Mouse (Mus musculus): ENCODE results near the gene Slc27a4.

Gene Slc27a4

GRCm38 (mm10) chr2:29820025-29820817 is 17.8 kb downstream of the Slc27a4 start, which contains the start of gene Urm1:
Urm1 (plus strand) TSS chr2:29820075.
- peak; percentile 84 for DNase-seq (ENCODE audit: low spot score)

DNA sequence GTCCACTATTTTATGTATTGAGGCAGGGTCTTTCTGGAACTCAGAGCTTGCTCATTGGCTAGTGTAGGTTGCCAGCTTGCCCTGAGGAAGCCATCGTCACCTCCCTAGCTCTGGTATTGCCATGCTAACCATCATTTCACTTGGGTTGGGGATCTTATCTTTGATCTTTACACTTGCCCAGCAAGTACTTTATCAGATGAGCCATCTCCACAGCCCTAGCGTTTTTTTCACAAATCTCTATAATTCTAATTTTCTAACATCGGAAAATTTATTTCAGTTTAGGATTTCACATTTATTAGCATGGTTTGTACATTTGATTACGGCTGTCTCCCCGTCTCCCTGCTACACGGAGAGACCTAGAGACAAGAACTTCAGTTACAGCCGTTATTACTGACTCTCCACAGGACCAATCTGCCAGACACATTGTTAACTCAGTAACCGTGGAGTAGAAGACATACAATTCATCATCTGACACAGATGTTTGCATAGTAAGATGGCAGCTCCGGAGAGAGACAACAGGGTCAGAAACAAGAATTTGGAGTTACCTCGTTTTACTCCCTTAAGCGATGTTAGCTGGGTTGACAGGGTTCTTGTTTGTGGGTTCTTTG is 24.0 kb downstream of the Slc27a4 start:
- DNase-seq (ENCODE audit: low spot score), result peak; percentile 51

- peak; percentile 96 for DNase-seq (ENCODE audit: low spot score)
These were observed 24.7 kb downstream of the Slc27a4 start for GRCm38 (mm10) chr2:29826926-29827708.

GRCm38 (mm10) chr2:29827709-29828024 is 25.2 kb downstream of the Slc27a4 start:
- no peak for DNase-seq (ENCODE audit: low spot score)

DNA sequence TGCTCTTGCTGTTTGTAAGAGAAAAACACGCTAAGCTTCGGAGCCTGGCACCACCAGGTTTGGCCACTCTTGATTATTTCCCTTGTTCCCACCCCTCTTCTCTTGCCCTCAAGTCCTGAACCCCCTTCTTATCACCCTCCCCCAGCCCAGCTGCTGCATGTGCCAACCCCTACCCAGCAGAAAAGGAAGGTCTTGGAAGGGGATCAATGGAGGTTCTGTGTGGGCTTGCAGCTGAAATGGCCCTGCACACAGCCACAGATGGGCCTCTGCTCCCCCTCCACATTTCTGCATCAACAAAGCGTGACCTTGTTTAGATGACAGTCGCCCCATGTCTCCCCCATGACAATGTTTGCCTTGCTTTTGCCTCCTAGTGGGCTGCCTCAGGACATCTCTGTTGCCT is 28.7 kb downstream of the Slc27a4 start:
- no peak for DNase-seq (ENCODE audit: low spot score)

DNA sequence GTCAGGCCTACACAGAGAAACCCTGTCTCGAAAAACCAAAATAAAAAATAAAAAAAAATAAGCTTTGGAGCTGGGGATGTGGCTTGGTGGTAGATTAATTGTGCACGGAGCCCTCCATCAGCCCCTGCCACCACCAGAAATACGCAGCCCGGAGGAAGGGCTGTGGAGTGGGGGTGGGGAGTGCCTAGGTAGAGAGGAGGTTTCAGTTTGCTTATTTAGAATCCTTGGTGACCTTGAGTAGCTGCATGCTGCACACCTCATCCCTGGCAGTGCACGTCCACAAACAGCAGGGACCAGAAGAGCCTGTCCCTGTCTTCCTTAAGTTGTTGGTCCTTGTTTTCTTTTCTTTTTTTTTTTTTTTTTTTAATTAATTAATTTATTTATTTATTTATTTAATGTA is 31.4 kb downstream of the Slc27a4 start:
- no peak for DNase-seq (ENCODE audit: low spot score)

- DNase-seq (ENCODE audit: low spot score), result no peak
These were observed 33.0 kb downstream of the Slc27a4 start for GRCm38 (mm10) chr2:29835391-29835899.

DNA sequence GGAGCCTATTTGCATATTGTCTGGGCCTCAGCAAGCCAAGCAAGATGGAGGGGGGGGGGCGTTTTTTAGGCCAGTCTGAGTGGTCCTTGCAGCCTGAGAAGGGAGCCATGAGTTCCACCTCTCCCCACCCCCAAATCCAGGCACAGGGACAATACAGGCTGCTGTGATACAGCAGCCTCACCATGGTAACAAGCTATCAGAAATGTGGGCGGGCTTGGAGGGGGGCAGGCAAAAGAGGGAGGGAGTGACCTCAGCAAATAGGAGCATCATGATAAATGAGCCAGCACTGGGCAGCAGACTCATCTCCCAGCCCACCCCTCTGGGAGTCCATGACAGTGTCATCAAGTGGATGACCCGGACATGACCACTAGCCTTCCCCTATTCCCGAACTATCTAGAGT is 37.0 kb downstream of the Slc27a4 start:
- DNase-seq (ENCODE audit: low spot score), result peak; percentile 34

- DNase-seq (ENCODE audit: low spot score), result no peak
These were observed 41.0 kb downstream of the Slc27a4 start for GRCm38 (mm10) chr2:29843231-29844105.

- no peak for DNase-seq (ENCODE audit: low spot score)
These were observed 41.7 kb downstream of the Slc27a4 start for GRCm38 (mm10) chr2:29844115-29844514.

- no peak for DNase-seq (ENCODE audit: low spot score)
These were observed 42.2 kb downstream of the Slc27a4 start for GRCm38 (mm10) chr2:29844661-29845060.

GRCm38 (mm10) chr2:29845636-29846035 is 43.2 kb downstream of the Slc27a4 start:
- DNase-seq (ENCODE audit: low spot score), result no peak

DNA sequence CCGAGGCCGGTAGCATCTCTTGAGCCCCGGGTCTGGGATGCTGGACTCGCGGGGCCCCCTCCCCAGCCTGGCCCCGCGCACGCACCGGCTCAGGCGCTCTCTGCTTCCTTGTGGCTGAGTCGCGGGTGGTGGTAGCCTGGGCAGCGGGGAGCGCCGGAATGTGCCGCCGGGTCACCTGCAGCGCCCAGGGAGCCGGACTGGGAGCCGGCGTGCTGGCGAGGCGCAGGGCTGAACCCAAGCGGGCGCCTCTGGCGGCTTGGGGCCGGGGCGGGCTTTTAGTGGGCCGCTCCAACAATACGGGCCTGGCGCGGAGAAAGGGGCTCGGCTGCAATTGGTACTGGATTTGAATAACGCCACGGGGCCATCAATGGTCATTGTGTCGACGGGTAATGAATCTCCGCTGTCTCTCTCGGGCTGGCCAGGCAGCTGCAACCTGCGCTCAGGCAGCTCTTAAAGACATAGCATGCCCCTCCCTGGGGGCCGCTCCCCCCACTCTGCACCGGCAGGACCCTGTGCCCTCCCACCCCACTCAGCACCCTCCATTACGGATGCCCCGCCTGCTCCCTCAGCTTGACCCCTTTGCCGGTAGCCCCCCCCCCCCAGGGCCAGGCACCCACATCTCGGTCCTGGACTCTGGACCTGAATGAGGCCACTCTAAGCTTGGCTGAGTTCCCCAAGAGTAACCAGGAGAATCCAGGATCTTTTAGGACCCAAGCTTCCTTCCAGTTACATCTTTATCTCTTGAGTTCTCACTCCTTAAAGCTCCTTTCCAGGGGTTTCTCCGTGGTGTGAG is 43.8 kb downstream of the Slc27a4 start:
- DNase-seq (ENCODE audit: low spot score), result no peak

DNA sequence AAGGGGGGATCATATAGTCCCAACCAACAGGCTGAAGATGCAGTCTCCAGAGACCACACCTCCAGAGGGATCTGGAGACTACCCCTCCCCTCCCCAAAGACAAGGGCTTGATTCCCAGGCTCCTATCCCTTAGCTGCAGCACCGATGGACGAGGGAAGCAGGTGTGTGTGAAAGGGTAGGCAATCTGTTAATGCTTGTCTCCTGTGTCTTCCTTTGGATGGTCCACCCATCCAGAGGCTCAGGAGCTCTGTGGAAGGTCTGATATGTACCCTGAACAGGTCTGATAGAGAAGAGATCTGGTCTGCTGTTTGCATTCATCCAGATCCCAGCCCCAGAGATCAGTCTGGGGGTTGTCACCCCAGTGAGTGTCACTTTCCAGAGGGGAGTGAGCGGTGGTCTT is 44.5 kb downstream of the Slc27a4 start:
- no peak for DNase-seq (ENCODE audit: low spot score)

DNA sequence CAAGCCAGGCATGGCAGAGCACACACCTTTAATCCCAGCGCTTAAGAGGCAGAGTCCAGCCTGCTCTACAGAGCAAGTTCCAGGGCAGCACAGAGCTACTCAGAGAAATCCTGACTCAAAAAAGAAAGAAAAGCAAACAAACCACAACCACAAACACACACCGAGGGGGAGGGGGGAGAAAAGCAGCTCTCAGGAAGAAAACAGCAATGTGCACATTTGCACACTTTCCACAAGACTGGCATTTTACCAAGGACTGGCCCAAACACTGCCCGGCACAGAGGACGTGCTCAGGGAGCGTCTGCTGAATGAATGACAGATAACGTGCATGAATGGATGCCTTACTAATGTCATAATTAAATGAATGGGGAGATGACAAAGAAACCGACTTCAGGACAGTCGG is 46.6 kb downstream of the Slc27a4 start:
- DNase-seq (ENCODE audit: low spot score), result peak; percentile 52

- peak; percentile 48 for DNase-seq (ENCODE audit: low spot score)
These were observed 47.5 kb downstream of the Slc27a4 start for GRCm38 (mm10) chr2:29849841-29850480.

GRCm38 (mm10) chr2:29852957-29853485 is 50.6 kb downstream of the Slc27a4 start:
- no peak for DNase-seq (ENCODE audit: low spot score)

DNA sequence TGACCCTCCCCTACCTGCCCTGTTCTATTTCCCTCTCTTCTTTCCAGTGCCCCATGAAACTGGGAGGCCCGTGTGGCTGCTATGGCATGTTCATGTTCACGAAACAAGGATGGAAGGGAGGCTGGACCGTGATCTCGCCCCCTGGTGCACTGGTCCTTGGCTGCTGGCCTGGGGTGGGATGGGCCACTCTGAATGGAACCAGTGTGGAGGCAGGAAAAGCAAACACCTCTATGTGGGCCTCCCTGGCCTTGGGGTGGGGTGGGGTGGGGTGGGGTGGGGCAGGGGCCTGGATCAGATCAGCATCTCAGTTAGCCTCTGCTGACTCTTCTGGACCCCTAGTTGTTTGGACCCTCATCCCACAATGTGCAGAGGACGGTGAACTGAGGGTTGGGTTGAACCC is 51.3 kb downstream of the Slc27a4 start:
- no peak for DNase-seq (ENCODE audit: low spot score)

GRCm38 (mm10) chr2:29855585-29856210 is 53.3 kb downstream of the Slc27a4 start:
- no peak for DNase-seq (ENCODE audit: low spot score)

All from MN1 (cell line).